Mouse (Mus musculus): ENCODE data around the gene Rbfox2. TPM values are rescaled to one million over a fixed set of nuclear protein-coding genes. Genes with fewer than 3 reads are reported as not detected.

Gene Rbfox2
- total RNA-seq, 2 experiments from 2014 or later = 217 to 276 TPM

Other genes starting within 250 kb of the Rbfox2 start
- under 1 TPM; 0.39 to 0.50 TPM for gene Apol7a, start 92.1 kb upstream of the Rbfox2 start, total RNA-seq (2021)
- under 1 TPM in 1 of 2 experiments, not detected in 1; 0.25 TPM for gene Apol9a, start 104.1 kb upstream of the Rbfox2 start, total RNA-seq (2021)
- under 1 TPM; 0.34 to 0.35 TPM for gene Apol7b, start 140.5 kb upstream of the Rbfox2 start, total RNA-seq (2021)
- not detected for gene Apol10a, start 170.0 kb upstream of the Rbfox2 start, total RNA-seq (2021)
- not detected for gene Apol11a, start 201.3 kb upstream of the Rbfox2 start, total RNA-seq (2021)
- gene Apol7c, start 226.3 kb upstream of the Rbfox2 start, total RNA-seq (2021) = not detected